Mouse (Mus musculus) MEL (cell line): ENCODE results near the gene Fmn2.

ENCODE experiments used
- CHD2 ChIP-seq: IDR thresholded peaks from 2 replicates; pipeline ENCODE4 v1.6.1; 2011; ENCODE audit warnings: low read length, improper control_type of control experiment
- CTCF ChIP-seq, 3 experiments: IDR thresholded peaks in 2 of 3; conservative IDR thresholded peaks in 1 of 3; 2 replicates each; pipeline ENCODE4 v1.5.1; 2011 to 2012; ENCODE audit warnings: low read length in 3 of 3, low read depth in 2 of 3, mild to moderate bottlenecking in 2 of 3, improper control_type of control experiment in 1 of 3, inconsistent platforms in 1 of 3, mixed read lengths in 1 of 3, moderate library complexity in 1 of 3; ENCODE audit not compliant: control insufficient read depth in 1 of 3, insufficient read depth in 1 of 3, poor library complexity in 1 of 3, severe bottlenecking in 1 of 3
- MAX ChIP-seq: IDR thresholded peaks from 2 replicates; pipeline ENCODE4 v1.6.1; 2011; ENCODE audit warnings: low read length, improper control_type of control experiment
- MAZ ChIP-seq: IDR thresholded peaks from 2 replicates; pipeline ENCODE4 v1.6.1; 2012; ENCODE audit warnings: low read depth, mild to moderate bottlenecking, inconsistent platforms, low read length, improper control_type of control experiment
- POLR2A ChIP-seq, 2 experiments: IDR thresholded peaks; 2 replicates each; pipeline ENCODE4 v1.6.1; 2011 to 2012; ENCODE audit warnings: low read length in 2 of 2, mild to moderate bottlenecking in 2 of 2, control low read depth in 1 of 2, improper control_type of control experiment in 1 of 2, low read depth in 1 of 2, moderate library complexity in 1 of 2; ENCODE audit not compliant: control insufficient read depth in 1 of 2, insufficient read depth in 1 of 2, poor library complexity in 1 of 2
- RAD21 ChIP-seq: IDR thresholded peaks from 2 replicates; pipeline ENCODE4 v1.6.1; 2011; ENCODE audit warnings: mild to moderate bottlenecking, low read depth, low read length, improper control_type of control experiment
- TBP ChIP-seq: IDR thresholded peaks from 2 replicates; pipeline ENCODE4 v1.8.0; 2011; ENCODE audit warnings: low read depth, low read length, improper control_type of control experiment
- TCF12 ChIP-seq: IDR thresholded peaks from 2 replicates; pipeline ENCODE4 v1.6.1; 2014; ENCODE audit warnings: low read depth, mild to moderate bottlenecking, inconsistent platforms, low read length, improper control_type of control experiment, moderate library complexity

- no peak for TF ChIP-seq TCF12
- TF ChIP-seq TBP = no peak
- TF ChIP-seq MAX = no peak
- TF ChIP-seq POLR2A (IDR thresholded peaks at IDR 0.05; ENCODE audit: control insufficient read depth in 1 of 2, insufficient read depth in 1 of 2, low read depth in 1 of 2, low read length in 2 of 2, poor library complexity in 1 of 2) = no peak
- TF ChIP-seq CTCF (IDR thresholded peaks at IDR 0.05 in 2 of 3, conservative IDR thresholded peaks at IDR 0.05 in 1 of 3; ENCODE audit: control insufficient read depth in 1 of 3, insufficient read depth in 1 of 3, low read depth in 2 of 3, low read length in 3 of 3, poor library complexity in 1 of 3, severe bottlenecking in 1 of 3) = no peak
- TF ChIP-seq RAD21 = no peak
- TF ChIP-seq CHD2 = no peak
- TF ChIP-seq MAZ = no peak
These were observed 46.7 kb downstream of the Fmn2 start for GRCm38 (mm10) chr1:174548291-174548690.
